Mouse (Mus musculus) neural tube, embryonic 11.5 days (tissue): ENCODE results near the gene Prpf40a. TPM values are rescaled to one million over a fixed set of nuclear protein-coding genes. Genes with fewer than 3 reads are reported as not detected.

Experiments
- ATAC-seq: fragments of 200-750 bp; cut with Nextera tagmentation; 2 replicates; pipeline ENCODE4 v1.8.0; 2017; ENCODE audit warnings: moderate number of reproducible peaks, mild to moderate bottlenecking, moderate TSS enrichment, moderate library complexity; ENCODE audit not compliant: insufficient read depth, low FRiP score, low TSS enrichment
- DNase-seq: peaks from one replicate; pipeline ENCODE4 v3.0.0-alpha.2; 2015; ENCODE audit warnings: low spot score
- H3K27ac ChIP-seq: fragments of 300-500 bp; sonication (generic); 2 replicates; pipeline ENCODE4 v1.5.1; 2014; ENCODE audit warnings: low read depth, mild to moderate bottlenecking, low read length
- H3K27me3 ChIP-seq: fragments of 300-500 bp; sonication (generic); 2 replicates; pipeline ENCODE4 v1.6.1; 2014; ENCODE audit warnings: mild to moderate bottlenecking, low read length, mixed read lengths; ENCODE audit not compliant: control insufficient read depth, insufficient read depth
- H3K36me3 ChIP-seq: fragments of 300-500 bp; sonication (generic); 2 replicates; pipeline ENCODE4 v1.6.1; 2014; ENCODE audit warnings: mild to moderate bottlenecking, low read length, moderate library complexity, mixed read lengths; ENCODE audit not compliant: control insufficient read depth, insufficient read depth
- H3K4me1 ChIP-seq: fragments of 300-500 bp; sonication (generic); 2 replicates; pipeline ENCODE4 v1.6.1; 2014; ENCODE audit warnings: low read length, mixed read lengths; ENCODE audit not compliant: control insufficient read depth, insufficient read depth
- H3K4me2 ChIP-seq: fragments of 300-500 bp; sonication (generic); 2 replicates; pipeline ENCODE4 v1.6.1; 2014; ENCODE audit warnings: low read depth, mild to moderate bottlenecking, moderate library complexity
- H3K4me3 ChIP-seq: fragments of 300-500 bp; sonication (generic); 2 replicates; pipeline ENCODE4 v1.5.1; 2014; ENCODE audit warnings: low read depth, low read length
- H3K9ac ChIP-seq: fragments of 300-500 bp; sonication (generic); 2 replicates; pipeline ENCODE4 v1.6.1; 2014; ENCODE audit warnings: mild to moderate bottlenecking, low read length
- H3K9me3 ChIP-seq: fragments of 300-500 bp; sonication (generic); 2 replicates; pipeline ENCODE4 v1.6.1; 2016; ENCODE audit warnings: low read length; ENCODE audit not compliant: control insufficient read depth
- WGBS: fragments of 180-500 bp; shearing (Covaris S2); extraction: QIAGEN DNeasy Blood & Tissue Kit; methylation state at CpG from one replicate; pipeline ENCODE4 v1.1.7; 2014; 5-methylcytosine and 5-hydroxymethylcytosine counted together
- polyA plus RNA-seq: library from polyadenylated mRNA; unstranded; fragments of >200 nt; fragmentation: Nextera tagmentation; extraction: Ambion mirVana; gene quantifications from 2 replicates; pipeline ENCODE4 v1.2.1, GENCODE M21; 2014

The Prpf40a gene
- polyA plus RNA-seq: 190 and 201 TPM in 2 replicates

GRCm38 (mm10) chr2:53190684-53191511 lies at the start of gene Prpf40a:
Prpf40a (minus strand) TSS chr2:53191284.
- peaks cover 2% of the 10 kb centered on the region; the same call in 1 of the 2 replicates for H3K36me3 ChIP-seq
- H3K4me2 ChIP-seq: peak within 1 kb of the TSS; percentile 60
- H3K9ac ChIP-seq: peak within 1 kb of the TSS; percentile 93
- 0% methylated on average over 52 of the region's 53 CpGs for WGBS
- H3K27ac ChIP-seq: peak within 1 kb of the TSS; percentile 91
- no peaks in the 10 kb centered on the region for H3K9me3 ChIP-seq
- H3K4me3 ChIP-seq: peak within 1 kb of the TSS; percentile 78
- H3K27me3 ChIP-seq: no peaks in the 10 kb centered on the region
- DNase-seq (peak; percentile 100), ATAC-seq (peak; percentile 97)
- H3K4me1 ChIP-seq: peaks cover 8% of the 10 kb centered on the region

DNA sequence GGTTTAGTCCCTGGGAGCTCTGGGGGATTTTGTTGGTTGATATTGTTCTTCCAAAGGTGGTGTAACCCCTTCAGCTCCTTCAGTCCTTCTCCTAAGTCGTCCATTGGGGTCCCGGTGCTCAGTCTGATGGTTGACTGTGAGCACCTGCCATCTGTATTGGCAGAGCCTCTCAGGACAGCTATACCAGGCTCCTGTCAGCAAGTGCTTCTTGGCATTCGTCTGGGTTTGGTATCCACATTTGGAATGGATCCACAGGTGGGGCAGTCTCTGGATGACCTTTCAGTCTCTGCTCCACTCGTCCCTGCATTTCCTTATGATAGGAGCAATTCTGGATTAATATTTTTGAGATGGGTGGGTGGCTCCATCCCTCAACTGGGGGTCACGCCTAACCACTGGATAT lies 31.2 kb upstream of the Prpf40a start:
- ATAC-seq: no peak
- Histone ChIP-seq H3K9me3 (no peaks in the 10 kb centered on the region; the same call in 1 of the 2 replicates), H3K36me3 (no peaks in the 10 kb centered on the region; the same call in 1 of the 2 replicates), H3K27me3 (no peaks in the 10 kb centered on the region), H3K4me1 (no peaks in the 10 kb centered on the region), H3K27ac (no peak overlapping the region), H3K4me2 (no peak overlapping the region), H3K4me3 (no peak overlapping the region), H3K9ac (no peak overlapping the region)
- WGBS: 90% methylated on average over 5 of the region's 5 CpGs
- no peak for DNase-seq

- Histone ChIP-seq H3K27me3 (no peaks in the 10 kb centered on the region), H3K9me3 (no peaks in the 10 kb centered on the region), H3K36me3 (peaks cover 4% of the 10 kb centered on the region; the same call in 1 of the 2 replicates), H3K4me1 (no peaks in the 10 kb centered on the region), H3K4me3 (no peak overlapping the region), H3K9ac (no peak overlapping the region), H3K4me2 (no peak overlapping the region), H3K27ac (no peak overlapping the region)
- 95% methylated on average over 1 of the region's 1 CpGs for WGBS
- DNase-seq (no peak), ATAC-seq (no peak)
Observed at GRCm38 (mm10) chr2:53213493-53213892, 22.4 kb upstream of the Prpf40a start.

- DNase-seq: no peak
- no peaks in the 10 kb centered on the region for H3K27me3 ChIP-seq
Observed at GRCm38 (mm10) chr2:53206749-53207148, 15.7 kb upstream of the Prpf40a start.

DNA sequence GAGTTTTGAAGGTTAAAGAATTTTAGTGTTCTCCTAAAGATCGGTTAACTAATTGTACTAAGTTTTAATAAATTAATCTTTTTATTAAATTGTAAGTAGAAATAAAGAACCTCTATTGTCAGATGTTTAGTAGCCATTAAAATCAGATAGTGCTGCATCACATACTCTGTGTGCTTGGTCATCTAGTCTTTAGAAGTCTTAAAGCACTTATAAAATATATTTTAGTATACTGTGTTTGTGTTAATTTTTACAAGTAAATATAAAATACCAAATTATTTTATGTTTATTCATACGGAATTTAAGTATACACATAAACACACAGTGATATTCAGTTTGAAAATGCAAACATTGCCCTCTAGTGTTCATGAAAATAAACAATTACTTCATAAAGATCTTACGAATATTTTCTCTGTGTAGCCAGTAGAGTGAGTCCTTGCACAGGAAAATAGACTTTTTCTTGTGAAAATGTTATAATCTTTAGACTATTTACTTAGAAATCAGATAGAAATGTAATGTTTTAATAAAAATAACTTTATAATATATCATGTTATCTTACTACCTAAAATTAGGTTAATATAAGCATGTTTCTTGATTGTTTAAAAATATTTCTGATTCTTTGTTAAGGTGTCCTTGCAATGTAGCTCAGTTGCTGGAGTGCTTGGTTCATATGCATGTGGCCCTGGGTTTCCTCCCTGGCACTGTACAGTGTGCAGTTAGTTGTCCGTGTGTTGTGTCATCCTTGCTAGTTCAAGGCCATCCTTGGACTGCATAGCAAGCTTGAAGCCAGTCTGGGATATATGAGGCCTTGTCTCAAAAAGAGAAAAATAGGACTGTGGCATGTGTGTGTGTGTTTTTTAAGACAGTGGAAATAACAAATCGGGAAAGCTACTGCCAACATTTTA lies 13.5 kb upstream of the Prpf40a start:
- Histone ChIP-seq H3K4me2 (no peak overlapping the region), H3K36me3 (no peaks in the 10 kb centered on the region), H3K4me3 (no peak overlapping the region), H3K27ac (no peak overlapping the region), H3K4me1 (no peaks in the 10 kb centered on the region), H3K27me3 (no peaks in the 10 kb centered on the region), H3K9me3 (no peaks in the 10 kb centered on the region), H3K9ac (no peak overlapping the region)
- ATAC-seq (peak; percentile 60; the same call in 1 of the 2 replicates), DNase-seq (no peak)
- 86% methylated on average over 5 of the region's 5 CpGs for WGBS

More at GRCm38 (mm10) chr2:53206749-53207148, 15.7 kb upstream of the Prpf40a start:
- no peak for ATAC-seq
- Histone ChIP-seq H3K4me3 (no peak overlapping the region), H3K36me3 (no peaks in the 10 kb centered on the region; the same call in 1 of the 2 replicates), H3K4me2 (no peak overlapping the region), H3K4me1 (no peaks in the 10 kb centered on the region), H3K9ac (no peak overlapping the region), H3K27ac (no peak overlapping the region), H3K9me3 (no peaks in the 10 kb centered on the region)

DNA sequence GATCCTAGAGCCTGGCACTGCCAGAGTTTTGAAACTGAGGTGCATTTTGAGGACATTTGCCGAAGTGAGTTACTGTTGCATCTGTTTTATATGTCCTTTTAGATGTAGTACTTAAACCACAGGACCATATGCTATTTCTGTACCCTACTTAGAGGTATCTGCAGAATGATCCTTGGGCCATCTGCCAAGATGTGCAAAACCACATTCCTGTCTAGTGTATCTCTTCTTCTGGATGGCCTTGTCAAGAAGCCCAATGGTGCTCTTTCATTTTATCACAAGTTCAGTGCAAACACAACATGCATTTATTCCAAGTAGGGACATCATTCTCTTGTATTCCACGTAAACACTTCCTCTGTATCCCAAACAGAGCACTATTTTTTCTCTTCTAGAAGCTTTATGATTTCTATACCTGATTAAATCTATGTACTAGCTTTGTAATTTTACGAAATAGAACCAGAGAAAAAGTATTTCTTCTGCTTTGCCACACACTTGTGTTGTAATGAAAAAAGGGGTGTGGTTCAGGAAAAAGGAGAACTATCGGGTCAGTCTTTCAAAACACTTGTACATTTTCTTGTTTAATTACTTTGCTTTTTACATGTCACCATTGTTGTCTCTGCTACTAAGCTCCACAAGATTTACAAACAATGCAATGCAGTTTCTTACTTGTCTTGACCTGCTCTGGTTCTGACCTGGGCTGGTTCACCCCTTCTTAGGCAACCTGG lies 9.2 kb upstream of the Prpf40a start:
- peaks cover 3% of the 10 kb centered on the region; the same call in 1 of the 2 replicates for H3K36me3 ChIP-seq

GRCm38 (mm10) chr2:53199203-53199602 lies 8.1 kb upstream of the Prpf40a start:
- ATAC-seq (no peak), DNase-seq (no peak)
- H3K27me3 ChIP-seq: no peaks in the 10 kb centered on the region
- H3K4me2 ChIP-seq: no peak overlapping the region
- peaks cover 3% of the 10 kb centered on the region; the same call in 1 of the 2 replicates for H3K36me3 ChIP-seq
- H3K4me3 ChIP-seq: no peak overlapping the region
- 87% methylated on average over 1 of the region's 1 CpGs for WGBS
- no peaks in the 10 kb centered on the region for H3K9me3 ChIP-seq
- no peak overlapping the region for H3K9ac ChIP-seq
- H3K4me1 ChIP-seq: no peaks in the 10 kb centered on the region
- H3K27ac ChIP-seq: no peak overlapping the region

More for the DNA sequence above, 9.2 kb upstream of the Prpf40a start:
- DNase-seq (no peak), ATAC-seq (no peak)
- WGBS: 96% methylated on average over 4 of the region's 4 CpGs
- no peak overlapping the region for H3K4me3 ChIP-seq
- H3K27ac ChIP-seq: no peak overlapping the region
- H3K27me3 ChIP-seq: no peaks in the 10 kb centered on the region
- no peak overlapping the region for H3K9ac ChIP-seq
- no peaks in the 10 kb centered on the region for H3K4me1 ChIP-seq
- H3K4me2 ChIP-seq: no peak overlapping the region
- H3K9me3 ChIP-seq: no peaks in the 10 kb centered on the region

DNA sequence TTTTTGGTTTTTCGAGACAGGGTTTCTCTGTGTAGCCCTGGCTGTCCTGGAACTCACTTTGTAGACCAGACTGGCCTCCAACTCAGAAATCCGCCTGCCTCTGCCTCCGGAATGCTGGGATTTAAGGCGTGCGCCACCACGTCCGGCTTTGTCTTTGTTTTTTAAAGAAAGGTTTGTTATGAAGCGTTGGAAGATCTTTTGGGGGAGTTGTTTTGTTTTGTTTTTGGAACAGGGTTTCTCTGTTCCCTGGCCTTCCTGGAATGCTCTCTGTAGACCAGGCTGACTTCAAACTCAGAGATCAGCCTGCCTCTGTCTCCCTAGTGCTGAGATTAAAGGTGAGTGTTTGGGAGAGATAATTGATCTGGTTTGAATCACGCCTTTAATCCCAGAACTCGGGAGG lies 5.3 kb upstream of the Prpf40a start:
- peaks cover 3% of the 10 kb centered on the region; the same call in 1 of the 2 replicates for H3K36me3 ChIP-seq
- no peak for ATAC-seq

More for the DNA sequence above, 5.3 kb upstream of the Prpf40a start:
- no peaks in the 10 kb centered on the region for H3K9me3 ChIP-seq
- no peaks in the 10 kb centered on the region; the same call in 1 of the 2 replicates for H3K4me1 ChIP-seq
- DNase-seq: no peak
- no peak overlapping the region for H3K9ac ChIP-seq
- WGBS: 93% methylated on average over 10 of the region's 10 CpGs
- no peak overlapping the region for H3K27ac ChIP-seq
- no peaks in the 10 kb centered on the region for H3K27me3 ChIP-seq
- H3K4me3 ChIP-seq: no peak overlapping the region
- H3K4me2 ChIP-seq: no peak overlapping the region
